Mouse (Mus musculus) regulatory T cell (primary cell): ENCODE measurements around the gene Wrap73.

Source experiments
- in situ Hi-C: fragments of 300-600 bp; cut with MboI, MseI; formaldehyde crosslinking; loops from one replicate; pipeline ENCODE4 v1.15.1; 2025; ENCODE audit warnings: high pct_unique_total_duplicates

Gene Wrap73

GRCm38 (mm10) chr4:154137139-154137538, 5.0 kb upstream of the Wrap73 start:
- in situ Hi-C loops = loop anchor here (5.0 kb wide), 1 partner anchor 165 kb away; no protein-coding TSS in a partner anchor

DNA sequence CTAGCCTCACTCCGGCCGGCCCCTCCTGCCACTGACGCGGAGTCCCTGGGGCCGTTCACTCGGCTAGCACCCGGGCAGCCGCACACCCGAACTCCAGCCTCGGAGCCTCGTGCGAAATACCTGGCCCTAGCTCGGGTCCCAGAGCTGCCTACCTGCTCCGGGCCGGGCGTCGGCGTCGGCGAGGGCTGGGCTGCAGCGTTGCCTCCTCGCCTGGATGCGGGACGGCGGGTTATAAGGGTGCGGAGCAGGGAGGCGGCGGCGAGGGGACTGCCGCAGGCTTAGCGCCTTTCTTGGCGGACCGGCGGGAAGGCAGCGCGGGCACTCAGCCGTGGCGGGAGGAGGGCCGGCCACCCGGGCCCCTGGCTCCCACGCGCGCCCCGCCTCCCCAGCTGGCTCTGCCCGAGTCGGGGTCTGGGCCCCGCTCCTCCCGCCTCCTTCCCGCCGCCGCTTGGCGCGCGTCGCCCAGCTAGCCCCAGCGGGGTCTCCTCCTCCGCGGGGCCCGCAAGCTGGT, 2.4 kb upstream of the Wrap73 start:
- in situ Hi-C loops = loop anchor here (5.0 kb wide), 1 partner anchor 167 kb away; no protein-coding TSS in a partner anchor

DNA sequence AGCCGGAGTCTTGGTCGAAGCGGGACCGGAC, 2.2 kb upstream of the Wrap73 start, which contains the start of gene Trp73:
Gene Trp73, minus strand, starts transcription at position 27 of the 31 bp plus-strand sequence.
- in situ Hi-C loops = no loop called here

DNA sequence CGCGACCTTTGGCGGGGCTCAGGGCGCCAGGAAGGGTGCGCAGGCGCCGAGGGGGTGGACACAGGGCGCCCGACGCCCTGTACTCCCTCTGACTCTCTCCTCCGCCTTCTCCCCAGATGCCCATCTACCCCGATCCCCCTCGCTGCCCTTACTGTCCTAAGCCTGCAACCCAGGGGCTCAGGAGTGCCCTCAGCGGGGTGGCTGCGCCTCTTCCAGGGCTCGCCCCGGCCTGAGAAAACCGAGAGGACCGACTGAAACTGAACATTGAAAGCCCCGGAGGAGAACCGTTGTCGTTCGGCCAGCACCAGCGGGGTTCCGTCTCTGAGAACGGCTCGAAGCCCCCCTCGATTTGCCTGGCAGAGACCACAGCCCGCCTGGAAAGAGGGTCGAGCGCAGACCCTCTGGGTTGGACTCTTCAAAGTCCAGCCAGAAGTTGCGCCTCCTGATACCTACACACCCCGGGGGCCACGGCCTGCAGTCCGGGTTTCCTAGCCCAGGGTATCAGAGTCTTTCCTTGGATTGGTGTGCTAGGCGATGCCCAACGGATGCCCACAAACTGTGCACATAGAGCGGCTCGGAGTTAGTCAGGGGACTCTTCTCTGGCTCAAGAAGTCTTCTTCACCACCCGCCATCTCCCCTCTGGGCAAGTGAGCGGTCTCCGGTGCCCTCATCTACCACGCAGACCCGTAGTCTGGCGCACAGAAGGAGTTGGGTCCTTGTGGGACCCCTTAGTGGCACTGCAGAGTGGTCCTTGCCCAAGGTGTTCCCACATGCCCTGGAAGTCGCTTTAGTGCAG, 1.8 kb upstream of the Wrap73 start:
- in situ Hi-C loops = no loop called here

- in situ Hi-C loops = no loop called here
These were observed 934 bp upstream of the Wrap73 start for GRCm38 (mm10) chr4:154141009-154141867.

- in situ Hi-C loops = no loop called here
These were observed 2.5 kb downstream of the Wrap73 start for GRCm38 (mm10) chr4:154144712-154145111.

- in situ Hi-C loops = no loop called here
These were observed 4.2 kb downstream of the Wrap73 start for GRCm38 (mm10) chr4:154146342-154146741.

- in situ Hi-C loops = no loop called here
These were observed 11.9 kb downstream of the Wrap73 start for GRCm38 (mm10) chr4:154154104-154154503.

DNA sequence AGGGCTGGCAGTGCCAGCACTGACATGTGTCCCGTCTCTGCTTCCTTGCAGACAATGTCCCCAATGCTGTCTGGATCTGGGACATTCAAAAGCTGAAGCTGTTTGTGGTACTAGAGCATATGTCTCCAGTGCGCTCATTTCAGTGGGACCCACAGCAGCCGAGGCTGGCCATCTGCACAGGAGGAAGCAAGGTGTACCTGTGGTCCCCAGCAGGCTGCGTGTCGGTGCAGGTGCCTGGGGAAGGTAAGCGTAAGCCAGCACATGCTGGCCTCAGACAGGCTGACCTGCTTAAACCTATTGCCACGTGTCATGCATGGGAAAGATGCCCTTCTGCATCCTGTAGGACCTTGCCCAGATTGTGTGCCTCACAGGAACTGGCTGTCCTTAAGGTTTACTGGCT, 13.9 kb downstream of the Wrap73 start:
- in situ Hi-C loops = no loop called here

GRCm38 (mm10) chr4:154157970-154158662, 15.9 kb downstream of the Wrap73 start:
- in situ Hi-C loops = no loop called here

- in situ Hi-C loops = no loop called here
These were observed 16.8 kb downstream of the Wrap73 start for GRCm38 (mm10) chr4:154159002-154159401.

GRCm38 (mm10) chr4:154159961-154160537, 17.9 kb downstream of the Wrap73 start:
- in situ Hi-C loops = no loop called here

DNA sequence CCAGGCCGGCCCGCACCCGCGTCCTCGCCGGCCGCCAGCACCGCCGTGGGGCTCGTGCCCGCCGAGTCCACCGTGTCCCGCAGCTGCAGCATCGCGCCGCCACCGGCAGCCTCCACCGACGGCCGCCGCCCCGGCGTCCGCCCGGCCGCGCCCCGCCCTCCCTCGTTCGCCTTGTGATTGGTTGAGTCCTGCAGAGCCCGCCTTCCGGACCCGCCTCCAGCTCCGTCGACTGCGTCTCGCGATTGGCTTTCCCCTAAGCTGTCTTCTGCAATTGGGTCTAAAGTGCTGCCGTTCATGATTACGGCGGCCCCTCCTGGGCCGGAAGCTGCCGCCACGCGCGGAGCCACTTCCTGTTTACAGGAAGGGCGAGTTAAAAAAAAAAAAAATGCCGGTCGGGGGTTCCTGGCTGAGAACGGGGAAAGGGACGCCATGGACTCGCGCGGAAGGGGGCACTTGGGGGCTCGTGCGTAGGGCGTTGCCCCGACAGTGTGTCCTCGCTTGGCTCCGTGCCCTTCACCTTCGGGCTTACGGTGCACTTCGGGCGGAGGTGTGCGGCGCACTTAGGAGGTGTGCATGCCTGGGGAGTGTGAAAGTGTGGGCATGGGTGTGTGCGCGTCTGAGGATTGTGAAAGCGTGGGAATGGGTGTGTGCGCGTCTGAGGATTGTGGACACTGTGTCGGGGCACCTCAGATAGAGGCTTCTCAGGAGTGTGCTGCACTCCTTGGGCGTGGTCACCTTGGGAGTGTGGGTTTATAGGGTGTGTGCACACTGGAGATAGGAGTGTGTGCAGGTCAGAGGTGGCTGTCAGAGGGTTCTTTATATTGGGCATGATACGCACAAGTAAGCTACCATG, 18.6 kb downstream of the Wrap73 start, which contains the start of gene Tprgl:
Gene Tprgl, minus strand, starts transcription at position 129 of the 853 bp plus-strand sequence.
- in situ Hi-C loops = no loop called here

DNA sequence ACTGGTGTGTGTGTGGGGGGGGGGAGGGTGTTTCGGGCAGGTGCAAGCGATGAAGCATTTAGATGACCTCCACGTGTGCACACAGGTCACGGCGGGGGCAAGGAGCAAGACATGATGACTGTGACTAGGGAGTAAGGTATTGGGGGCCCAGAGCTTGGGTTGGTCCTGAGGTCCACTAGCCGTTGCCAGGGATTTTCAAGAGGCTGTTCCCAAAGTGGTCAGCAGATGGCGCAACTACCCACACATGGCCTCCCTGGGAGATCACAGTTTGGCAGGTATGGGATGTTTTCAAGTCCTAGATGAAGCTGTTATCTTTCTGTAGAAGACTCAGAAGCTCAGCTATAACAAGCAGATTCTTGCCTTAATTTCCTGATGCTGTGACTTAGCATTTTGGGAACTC, 21.1 kb downstream of the Wrap73 start:
- in situ Hi-C loops = no loop called here

DNA sequence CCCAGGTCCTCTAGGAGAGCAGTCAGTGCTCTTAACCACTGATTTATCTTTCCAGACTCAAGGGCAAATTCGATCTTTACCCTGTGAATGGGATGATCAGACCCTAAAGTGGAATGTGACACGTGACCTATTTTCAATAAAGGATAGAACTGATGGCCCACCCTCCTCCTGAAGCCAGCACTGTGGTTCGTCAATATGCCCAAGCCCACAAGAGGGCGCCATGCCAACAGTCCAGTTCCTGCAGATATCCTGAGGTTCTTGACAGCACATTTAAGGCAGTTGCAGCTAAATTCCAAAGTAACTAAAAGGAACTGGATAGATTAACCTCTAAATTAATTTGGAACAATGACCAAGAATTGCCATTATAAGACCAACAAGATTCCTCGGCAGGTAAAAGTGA, 24.9 kb downstream of the Wrap73 start:
- in situ Hi-C loops = no loop called here

DNA sequence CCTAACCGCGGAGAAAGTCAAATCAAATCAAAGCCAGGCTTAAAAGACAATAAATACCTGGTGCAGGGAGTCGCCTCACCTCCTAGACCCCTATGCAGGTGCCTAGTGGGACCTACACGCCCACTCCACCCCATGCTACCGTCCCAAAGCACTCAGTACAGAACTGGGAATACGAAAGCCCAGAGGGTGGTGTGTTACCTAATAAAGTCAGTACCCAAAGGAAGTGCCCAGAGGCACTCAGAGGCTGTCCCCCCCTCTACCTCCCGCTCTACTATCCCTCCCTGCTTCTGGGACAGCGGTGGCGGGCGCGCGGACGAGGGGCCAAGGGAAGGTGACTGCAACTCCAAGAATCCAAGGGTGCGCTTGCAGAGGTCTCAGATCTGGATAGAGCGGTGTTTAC, 27.8 kb downstream of the Wrap73 start:
- in situ Hi-C loops = no loop called here

DNA sequence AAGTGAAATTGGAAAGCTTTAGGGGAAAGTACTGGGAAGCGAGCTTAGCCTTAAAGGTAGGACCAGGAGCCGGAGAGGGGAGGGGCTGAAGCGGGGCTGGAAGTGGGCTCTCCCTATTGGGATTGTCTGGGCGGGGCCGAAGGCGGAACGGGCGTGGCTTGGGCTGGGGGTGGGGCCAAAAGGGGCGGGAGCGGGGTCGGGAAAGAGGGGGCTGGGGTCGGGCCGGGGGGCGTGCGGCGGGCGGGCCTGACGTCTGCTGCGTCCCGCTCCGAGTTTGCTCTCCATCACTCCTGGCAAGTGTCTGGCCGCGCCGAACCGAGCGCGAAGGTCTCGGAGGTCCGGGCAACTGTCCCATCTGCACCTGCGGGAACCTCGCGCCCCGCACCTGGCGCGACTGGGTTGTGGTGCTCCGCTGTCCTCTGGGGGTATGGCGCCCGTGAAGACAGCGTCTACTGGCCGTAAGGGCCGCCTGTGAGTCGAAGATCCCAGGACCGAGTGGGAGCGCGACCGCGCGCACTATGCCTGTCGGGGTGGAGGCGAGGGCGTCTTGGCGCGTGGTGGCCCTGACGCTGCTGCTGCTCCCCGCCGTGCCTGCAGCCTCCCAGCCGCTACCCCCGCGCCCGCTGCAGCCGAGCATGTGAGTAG, 28.5 kb downstream of the Wrap73 start, which contains the start of gene Megf6:
Gene Megf6, plus strand, starts transcription at position 225 of the 645 bp plus-strand sequence.
- in situ Hi-C loops = no loop called here

GRCm38 (mm10) chr4:154171151-154171930, 29.2 kb downstream of the Wrap73 start:
- in situ Hi-C loops = no loop called here

- in situ Hi-C loops = no loop called here
These were observed 29.9 kb downstream of the Wrap73 start for GRCm38 (mm10) chr4:154171931-154172604.
